Mouse (Mus musculus): ENCODE results near the gene Mta2.

Mta2 gene

DNA sequence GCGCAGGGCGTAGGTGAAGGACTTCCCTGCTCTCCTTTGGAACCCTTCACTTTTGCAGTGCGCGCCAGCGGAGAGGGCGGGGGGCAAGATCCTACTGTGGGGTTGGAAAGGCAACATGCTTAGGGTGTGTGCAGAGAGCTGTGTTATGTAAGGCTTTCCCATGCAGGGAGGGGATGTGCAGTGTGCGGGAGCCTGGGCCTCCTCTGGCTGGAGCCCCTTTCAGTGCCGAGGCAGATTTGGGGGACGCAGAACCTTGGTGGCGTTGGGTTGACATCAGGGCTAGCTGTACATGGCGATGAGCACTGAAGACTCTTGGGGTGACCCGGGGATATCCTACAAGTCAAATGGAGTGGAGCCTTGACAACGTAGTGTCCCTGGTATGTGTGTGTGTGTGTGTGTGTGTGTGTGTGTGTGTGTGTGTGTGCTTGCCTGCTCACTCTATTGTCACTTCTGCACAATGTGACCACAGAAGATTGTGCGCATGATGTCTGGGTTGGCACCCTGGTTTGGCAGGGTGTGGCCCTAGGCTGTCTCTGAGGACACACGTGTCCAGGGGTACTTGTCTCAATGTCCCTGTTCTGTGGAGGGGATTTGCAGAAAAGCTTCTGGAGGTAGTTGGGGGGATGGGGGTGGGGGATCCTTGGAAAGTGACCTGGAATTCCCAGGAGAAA, 48.9 kb downstream of the Mta2 start:
- intact Hi-C loops (cut with DNase I): no loop called here

DNA sequence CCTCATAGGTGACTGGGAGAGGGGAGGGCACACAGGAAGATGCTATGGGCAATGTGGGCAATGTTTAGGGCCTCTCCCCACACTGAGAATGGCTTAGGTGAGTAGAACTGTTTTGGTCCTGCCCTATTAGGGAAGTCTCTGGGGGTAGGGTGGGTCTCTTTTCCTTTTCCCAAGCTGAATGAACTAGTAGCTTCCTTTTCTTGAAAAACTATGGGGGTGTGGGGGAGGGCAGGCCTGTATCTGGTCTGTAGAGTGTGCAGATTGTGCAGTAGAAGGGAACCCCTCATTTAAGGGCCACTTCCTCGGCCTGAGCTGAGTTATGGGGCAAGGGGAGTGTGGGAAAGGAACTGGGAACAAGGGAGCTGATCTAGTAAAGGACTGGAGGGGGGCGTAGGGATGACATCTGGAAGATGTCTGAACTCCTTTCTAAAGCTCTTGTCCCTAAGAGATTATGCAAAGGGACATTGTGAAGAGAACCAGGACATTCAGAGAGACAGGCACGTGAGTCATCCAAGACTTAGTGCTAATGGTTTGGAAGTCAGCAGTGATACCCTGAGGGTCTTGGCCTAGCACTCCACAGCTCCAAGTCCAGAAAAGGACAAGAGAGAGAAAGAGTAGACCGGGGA, 49.7 kb downstream of the Mta2 start:
- intact Hi-C loops (cut with DNase I): no loop called here

DNA sequence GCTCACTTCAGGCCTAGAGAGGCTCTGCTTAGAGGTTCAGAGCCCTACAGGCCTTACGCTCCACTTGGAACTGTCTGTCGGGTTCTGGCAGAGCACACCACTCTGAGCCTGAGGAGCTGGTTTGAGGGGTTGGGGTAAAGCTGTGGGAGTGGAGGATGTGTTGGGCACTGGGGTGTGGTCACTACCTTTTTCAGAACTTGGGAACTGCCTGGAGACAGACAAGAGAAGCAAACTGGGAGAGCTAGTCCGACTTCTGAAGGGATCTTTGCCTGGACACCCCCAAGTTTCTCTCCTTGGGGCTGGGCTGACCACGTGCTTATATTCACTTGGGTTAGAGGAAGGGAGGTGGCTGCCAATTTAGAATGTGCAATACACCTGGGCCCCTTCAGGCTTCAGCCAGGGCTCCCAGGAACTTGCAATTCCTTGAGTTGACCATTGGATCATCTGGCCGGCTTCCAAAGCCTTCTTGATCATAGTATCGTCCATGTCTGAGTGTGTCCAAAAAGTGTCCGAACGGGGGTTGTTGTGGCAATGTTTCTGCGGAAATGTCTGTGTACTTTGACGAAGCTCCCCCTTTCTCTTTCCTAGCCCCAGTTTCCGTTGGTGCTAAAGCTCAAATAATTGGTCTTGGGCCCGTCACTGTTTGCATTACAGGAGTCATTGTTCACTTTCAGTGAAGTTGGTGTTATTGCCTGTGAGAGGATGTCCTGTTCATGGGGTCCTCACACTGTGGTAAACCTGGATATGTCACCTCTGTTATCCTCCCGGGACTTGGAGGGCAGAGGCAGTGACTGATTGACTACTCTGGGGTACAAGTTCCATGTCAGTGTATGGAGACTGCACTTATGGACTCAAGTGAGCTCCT, 50.4 kb downstream of the Mta2 start:
- intact Hi-C loops (cut with DNase I): no loop called here

DNA sequence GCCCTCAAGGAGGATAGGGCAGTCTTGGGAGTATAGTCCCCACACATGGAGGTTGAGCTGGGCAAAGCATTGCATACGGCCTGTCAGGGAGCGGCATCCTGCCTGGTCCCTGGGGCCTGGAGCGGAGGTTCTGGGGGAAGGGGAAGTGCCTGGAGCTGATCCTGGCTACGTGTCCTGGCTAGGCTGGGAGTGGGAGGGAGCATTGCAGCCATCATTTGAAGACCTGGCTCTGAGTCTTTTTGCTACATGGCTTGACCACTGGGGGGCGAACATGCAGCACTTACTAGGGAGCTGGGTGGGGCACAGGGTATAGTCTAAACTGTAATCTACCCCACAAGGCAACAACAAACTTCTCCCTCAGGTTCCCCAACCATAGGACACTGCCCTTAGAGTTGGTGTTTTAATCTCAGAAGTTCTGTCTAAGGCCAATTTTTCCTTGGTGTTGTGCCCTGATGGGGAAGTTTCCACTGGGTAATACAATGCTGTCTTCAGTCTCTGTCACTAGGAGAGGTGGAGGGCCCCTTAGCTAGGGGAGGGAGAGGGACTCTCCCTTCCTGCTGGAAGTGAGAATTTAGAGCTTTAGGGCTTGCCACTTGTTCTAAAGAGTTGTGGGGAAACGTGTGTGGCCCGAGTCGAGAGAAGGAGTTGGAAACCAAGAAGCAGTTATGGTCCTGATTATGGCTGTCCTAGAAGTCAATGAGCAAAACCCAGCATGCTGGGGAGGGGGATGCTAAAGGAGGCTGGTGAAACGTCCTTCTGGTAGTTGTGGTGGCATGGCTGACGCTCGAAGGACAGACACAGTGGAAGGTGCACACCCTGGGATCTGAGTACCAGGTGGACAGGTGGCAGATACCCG, 51.3 kb downstream of the Mta2 start:
- intact Hi-C loops (cut with DNase I): loop anchor here (1.0 kb wide), 1 partner anchor 89 kb away; no protein-coding TSS in a partner anchor

DNA sequence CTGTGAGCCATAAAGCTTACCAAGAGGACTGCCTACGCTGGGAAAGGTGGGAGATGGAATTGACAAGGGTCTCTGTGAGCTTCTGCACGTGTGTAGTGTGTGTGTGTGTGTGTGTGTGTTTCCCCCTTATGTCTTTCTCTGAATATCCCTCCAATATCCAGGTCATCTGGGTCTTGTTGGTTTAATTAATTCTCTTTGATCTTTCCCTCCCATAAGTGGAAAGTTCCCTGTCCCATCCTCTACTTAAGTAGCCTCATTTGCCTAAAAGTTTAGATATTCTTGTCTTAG, 51.9 kb downstream of the Mta2 start:
- intact Hi-C loops (cut with DNase I): loop anchor here (1.0 kb wide), 1 partner anchor 89 kb away; no protein-coding TSS in a partner anchor

DNA sequence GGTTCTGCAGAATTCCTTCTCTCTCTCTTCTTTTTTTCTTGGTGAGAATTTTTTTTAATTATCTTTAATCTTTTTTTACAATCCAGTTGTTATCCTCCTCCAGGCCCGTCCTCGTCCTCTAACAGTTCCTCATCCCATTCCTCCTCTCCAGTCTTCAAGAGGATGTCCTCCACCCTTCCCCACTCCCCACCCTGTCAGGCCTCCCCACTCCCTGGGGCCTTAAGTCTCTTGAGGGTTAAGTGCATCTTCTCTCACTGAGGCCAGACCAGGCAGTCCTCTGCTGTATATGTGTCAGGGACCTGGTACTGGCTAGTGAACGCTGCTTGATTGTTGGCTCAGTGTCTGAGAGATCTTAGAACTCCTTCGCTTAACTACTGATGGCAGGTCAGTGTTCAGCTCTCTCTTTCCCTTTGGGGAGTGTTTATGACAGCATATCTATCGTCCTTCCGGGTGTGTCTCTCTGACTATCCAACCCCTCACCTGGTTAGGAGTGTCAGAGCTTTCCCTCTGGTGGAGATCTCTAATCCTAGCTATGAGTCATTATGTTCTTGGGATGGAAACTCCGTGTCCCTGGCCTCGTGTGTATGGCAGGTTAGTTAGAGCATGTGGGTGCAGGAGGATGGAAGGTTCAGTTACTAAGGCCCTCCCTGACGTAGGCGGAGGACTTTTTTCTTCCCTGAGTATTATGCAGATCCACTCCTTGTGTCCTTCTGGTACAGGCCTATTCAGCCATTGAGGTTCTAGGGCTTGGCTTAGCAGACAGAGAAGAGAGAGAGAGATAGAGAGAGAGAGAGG, 53.3 kb downstream of the Mta2 start:
- intact Hi-C loops (cut with DNase I): no loop called here

DNA sequence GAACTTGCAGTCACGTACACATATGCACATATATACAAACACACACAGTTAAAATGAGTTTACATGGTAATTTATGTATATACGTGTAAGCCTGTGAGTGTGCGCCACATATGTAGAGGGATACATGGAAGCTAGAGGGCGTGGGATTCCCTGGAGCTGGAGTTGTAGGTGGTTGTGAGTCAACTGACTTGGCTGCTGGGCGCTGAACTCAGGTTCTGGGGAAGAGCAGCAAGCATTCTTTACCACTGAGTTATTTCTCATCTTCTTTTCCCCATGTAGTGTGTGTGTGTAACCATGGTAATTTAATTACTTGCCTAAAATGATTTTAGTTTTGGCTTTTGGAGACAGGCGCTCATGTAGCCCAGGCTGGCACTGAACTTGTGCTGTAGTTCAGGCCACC, 54.9 kb downstream of the Mta2 start:
- intact Hi-C loops (cut with DNase I): no loop called here

DNA sequence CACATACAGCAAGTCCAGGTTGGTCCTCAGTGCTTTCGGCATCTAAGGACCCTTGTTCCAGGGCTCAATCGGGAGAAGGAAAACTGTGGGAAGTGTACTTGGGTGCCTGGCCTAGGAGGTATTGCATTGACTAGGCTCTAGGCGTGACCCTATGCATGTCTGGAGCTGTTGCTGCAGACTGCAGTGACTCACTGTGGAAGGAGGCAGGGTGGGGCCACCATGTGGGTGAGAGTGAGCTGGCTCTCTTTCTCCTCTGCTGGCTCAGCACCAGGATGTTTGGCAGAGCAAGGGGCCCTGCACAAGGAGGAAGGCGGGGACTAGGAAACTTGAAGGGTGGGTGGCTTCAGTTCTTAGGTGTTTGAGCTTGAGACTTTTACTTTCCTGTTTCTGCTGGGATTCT, 55.9 kb downstream of the Mta2 start:
- intact Hi-C loops (cut with DNase I): no loop called here

DNA sequence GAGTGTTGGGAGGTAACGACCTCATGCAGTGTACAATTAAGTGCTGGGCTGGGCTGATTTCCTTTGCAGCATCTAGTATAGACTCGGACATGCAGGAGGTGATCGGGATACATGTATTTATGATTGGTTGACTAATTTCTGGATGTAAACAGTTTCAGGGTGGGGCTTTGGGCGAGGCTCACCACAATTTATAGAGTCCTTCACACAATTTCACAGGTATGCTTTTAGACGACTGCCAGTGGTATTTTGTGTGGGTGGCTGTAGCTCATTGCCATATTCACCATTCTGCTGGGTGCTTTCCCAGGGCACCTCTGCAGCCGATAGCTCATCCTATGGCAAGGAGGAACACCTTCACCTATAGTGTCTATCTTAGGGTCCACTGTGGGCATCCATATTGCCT, 56.9 kb downstream of the Mta2 start:
- intact Hi-C loops (cut with DNase I): no loop called here

DNA sequence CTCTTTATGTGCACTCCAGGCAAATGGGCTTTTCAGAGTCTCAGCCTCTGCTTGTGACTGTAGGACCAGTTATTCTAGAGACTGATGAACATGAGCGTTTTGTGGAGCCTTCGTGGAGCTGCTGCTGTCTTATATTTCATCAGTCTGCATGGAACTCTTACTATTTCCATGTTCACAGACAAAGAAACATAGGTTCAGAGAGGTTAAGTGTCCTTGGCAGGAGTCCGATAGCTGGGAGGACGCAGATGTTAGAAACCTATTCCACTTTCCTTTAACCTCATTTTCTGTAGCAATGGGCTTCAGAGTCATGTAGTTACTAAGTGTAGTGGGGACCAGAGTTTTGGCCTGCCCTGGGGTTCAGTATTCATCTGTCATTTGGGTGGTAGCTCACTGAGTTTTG, 57.5 kb downstream of the Mta2 start:
- intact Hi-C loops (cut with DNase I): no loop called here
